Mouse (Mus musculus): ENCODE measurements around the gene Esrrg.

DNA sequence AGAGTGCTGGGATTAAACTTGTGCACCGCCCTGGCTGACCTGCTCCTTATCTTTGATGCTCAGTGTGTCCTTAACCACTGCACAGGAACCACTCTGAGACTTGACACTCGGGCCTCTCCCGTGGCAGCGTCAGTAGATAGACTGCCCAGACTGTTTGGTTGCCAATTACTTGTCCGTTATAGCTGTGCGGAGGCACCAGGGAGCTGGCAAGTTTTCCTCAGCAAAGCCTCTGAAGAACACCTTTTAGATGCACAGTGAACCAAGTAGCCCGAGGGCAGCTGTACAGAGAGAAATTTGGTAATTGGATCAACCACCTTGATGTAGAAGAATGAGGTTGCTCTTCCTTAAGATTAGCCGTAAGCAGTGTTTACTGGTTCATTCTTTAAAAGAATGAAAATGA is 279.6 kb downstream of the Esrrg start:
- TF ChIP-seq CTCF (IDR thresholded peaks at IDR 0.05; ENCODE audit: low read depth, low read length) (no peak), POLR2A (IDR thresholded peaks at IDR 0.05; ENCODE audit: extremely low read depth, insufficient read depth, low read length) (no peak)

Measured in liver, adult 2 months (tissue).